Mouse (Mus musculus) spleen, embryonic (tissue): Measurements from ENCODE around the gene Smap1.

Source experiments
- CTCF ChIA-PET: fragments of 350-600 bp; sonication (Branson Sonifier 250); formaldehyde crosslinking; loops from one replicate; lab custom pipeline; 2022; lab: Charles Lee

Gene Smap1

DNA sequence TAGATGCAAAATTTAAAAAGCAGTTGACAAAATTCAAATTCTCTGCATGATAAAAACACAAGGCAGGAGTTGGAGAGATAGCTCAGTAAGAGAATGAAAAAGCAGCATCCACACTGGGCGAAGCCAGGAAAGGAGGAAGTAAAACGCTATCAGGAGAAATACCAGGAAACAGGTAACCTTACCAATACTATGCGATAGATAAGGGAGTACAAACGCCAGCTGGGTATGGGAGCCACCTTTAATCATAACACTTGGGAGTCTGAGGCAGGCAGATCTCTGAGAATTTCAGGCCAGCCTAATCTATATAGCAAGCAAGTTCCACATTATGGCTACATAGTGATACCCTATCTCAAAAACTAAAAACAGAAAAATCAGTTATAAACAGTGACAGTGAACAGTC, 85.5 kb downstream of the Smap1 start:
- CTCF ChIA-PET = no interaction called here

- CTCF ChIA-PET = no interaction called here
Observed at GRCm38 (mm10) chr1:23834819-23835218, 87.3 kb downstream of the Smap1 start.

DNA sequence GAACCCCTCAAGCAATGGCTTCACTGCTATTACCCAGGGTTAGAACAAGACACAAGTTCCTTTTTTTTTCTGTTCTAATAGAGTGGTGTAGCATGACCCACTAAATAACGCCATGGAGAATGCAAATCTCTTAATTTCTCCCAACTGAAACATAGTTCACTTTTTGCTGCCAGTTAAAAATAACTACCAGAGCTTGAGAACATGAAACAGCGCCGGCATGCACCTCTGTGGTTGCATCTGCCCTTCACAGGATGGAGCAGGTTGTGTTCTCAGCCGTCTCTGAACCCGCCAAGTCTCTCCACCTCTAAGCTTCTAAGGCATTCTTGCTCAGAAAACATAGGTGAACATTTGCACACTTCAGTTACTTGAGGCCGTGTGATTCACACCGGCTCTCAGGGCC, 87.9 kb downstream of the Smap1 start:
- CTCF ChIA-PET = no interaction called here

- CTCF ChIA-PET = interaction anchor here (0.5 kb wide), 1 partner anchor 42 kb away, joined by 8 read pairs; no protein-coding TSS in a partner anchor
Observed at GRCm38 (mm10) chr1:23826887-23827758, 95.0 kb downstream of the Smap1 start.

GRCm38 (mm10) chr1:23821615-23822014, 100.5 kb downstream of the Smap1 start:
- CTCF ChIA-PET = no interaction called here

GRCm38 (mm10) chr1:23798306-23798705, 123.8 kb downstream of the Smap1 start:
- CTCF ChIA-PET = no interaction called here
